Mouse (Mus musculus) CD4-positive, CD25-positive, alpha-beta regulatory T cell, adult 2 months (primary cell): ENCODE measurements around the gene Wwox.

Experiments used
- DNase-seq: peaks from one replicate; pipeline ENCODE4 v3.0.0-alpha.2; 2012; ENCODE audit warnings: low read depth, low spot score

Gene Wwox

DNA sequence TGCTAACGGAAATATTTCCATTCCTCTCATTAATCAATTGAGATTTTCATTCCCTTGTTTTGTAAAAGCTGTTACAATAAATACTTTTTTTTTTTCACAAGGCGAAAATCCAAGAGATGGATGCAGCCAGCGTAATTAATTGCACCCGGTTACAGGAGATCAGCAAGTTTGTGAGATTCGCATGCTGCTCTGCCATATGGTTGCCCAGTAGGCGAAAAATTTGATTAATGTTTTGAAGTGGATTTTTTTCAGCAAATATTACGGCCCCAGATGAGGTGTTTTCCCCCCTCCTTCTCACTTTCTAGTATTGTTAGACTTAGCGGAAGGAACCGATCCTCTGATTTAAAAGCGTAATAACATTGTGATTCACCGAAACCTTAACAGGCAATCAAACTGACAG, 160.7 kb downstream of the Wwox start:
- DNase-seq = no peak

DNA sequence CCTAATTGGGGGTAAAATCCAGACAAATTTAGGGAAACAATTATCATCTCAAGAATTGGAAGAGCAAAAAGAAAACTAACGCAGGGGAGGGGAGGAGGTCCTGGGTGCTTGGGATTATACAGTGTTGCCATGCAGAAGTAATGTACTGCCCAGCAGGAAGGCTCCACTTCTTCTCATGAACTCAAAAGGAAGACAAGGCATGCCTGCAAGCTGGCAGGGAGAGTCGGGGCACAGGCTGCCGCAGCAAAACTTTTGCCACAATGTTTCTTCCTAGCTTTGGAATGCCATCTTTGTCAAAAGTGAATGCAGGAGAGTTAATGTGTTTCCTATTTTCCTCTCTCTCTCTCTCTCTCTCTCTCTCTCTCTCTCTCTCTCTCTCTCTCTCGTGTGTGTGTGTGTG, 163.6 kb downstream of the Wwox start:
- DNase-seq = no peak

DNA sequence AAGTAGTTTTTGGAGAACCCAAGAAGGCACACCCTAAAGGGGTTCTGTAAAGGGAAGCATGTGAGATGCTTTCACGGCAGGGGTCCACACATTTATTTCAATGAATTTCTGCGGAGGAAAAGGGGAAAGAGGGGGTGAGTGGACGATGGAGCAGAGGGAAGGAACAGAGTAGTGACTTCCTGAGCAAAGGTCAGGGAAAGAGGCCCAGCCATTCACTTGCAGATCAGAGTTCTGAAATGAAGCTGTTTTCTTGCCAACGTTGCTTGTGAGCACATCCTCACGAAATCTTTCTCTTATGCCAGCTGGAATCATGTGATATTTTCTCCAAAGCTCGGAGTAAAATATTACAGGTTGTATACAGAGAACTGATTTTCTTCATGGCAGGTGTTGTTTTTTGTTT, 164.1 kb downstream of the Wwox start:
- no peak for DNase-seq

DNA sequence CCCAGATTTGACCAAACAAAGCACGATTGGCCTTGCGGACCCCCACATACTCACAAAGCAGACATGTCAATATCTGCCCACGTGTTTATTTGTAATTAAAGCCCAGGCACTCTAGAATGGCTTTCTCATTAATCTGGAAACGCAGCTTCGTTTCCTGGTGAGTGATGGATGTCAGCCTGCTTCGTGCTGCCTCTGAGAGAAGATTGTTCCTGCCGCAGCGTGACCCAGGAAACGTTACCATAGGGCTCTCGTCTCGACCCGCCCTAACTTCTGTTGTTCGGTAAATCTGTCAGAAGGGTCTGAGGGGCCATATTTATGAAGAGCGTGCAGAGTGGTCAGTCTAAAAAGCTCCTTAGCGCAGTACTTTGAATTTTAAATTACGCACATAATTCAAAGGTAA, 164.9 kb downstream of the Wwox start:
- no peak for DNase-seq

DNA sequence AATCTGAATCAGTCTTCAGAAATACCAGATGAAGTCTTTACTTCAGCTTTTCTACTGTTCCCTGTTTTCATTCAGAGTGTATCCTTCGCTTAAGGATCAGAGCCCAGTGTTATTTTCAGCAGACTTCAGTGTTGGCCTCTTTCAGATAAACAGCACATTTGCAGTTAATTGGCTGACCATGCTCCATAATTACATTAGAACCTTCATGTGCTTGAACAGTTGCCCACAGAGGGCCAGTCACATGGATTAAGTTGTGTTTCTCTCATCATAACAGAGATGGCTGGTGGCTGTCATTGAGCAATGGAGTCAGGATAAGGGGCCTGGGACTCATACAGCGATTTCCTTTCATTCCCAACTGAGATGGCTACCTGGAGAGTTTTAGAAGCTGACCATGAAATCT, 166.2 kb downstream of the Wwox start:
- DNase-seq = no peak

DNA sequence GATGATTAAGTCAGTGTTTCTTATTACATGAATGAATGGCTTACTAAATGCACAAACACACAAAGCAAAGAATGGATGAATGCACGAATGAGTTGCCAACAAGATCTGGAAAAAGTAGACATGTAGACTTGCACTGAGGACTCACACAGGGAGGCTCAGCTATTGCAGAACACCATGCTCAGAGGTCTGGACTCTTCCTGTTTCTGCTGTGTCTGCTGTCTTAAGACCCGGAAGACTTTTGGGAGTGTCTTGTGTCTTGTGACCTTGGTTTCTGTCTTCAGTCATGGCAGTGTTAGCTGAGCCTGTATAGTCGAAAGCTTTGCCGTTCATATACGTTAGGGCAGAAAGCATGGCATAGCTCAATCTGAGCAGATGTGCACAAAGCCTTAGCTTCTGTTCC, 169.9 kb downstream of the Wwox start:
- DNase-seq = no peak

DNA sequence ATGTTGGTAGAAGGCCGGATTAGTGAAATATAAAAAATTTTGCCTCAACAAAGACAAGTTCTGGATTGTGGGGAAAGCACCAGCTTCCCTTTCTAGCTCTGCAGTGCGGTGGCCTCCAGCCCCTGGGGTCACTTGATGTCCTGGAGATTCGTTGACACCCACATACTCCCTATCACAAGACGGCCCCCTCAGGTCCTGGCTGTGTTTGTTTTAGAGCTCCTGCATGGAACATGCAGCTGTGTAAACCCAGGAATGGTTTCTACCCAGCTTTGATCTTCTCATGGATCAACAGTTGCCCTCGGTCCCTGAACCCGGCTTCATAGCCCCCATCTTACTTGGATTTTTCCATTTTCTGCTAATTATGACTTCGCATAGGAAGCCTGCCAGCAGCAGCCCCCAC, 171.6 kb downstream of the Wwox start:
- DNase-seq = no peak

DNA sequence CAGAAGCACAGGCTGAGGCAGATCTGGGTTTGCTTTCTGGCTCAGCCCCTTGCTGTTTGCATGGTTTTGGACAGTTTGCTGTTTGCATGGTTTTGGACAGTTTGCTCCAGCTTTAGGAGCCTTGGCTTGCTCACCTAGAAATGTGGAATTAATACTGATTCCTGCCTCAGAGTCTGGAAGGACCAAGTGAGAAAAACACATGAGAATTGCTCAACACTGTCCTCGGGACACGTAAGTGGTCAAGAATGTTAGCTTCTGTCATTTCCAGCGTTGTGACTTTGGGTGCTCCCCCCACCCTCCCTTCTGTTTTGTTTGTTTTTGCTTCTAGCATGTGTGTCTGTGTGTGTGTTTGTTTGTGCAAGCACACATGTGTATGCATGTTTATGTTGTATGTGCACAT, 172.6 kb downstream of the Wwox start:
- DNase-seq = no peak

DNA sequence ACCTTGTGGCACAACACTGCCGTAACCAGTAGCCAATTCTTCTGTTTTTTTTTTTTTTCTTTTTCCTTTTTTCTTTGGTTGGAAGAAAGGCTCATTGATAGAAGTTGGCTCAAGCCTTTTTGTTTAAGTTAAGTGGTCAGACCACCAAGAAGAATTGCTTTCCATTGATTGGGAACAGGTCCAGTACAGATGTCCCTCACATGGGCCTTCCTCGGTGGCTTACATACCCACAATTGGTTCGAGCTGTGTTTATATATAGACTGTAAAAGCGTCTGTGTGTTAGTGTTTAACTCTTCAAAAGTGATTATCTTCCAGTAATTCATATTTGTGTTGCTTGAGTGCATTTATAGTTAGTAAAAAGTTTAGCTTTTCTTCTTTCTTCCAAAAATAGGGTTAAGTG, 176.0 kb downstream of the Wwox start:
- no peak for DNase-seq

DNA sequence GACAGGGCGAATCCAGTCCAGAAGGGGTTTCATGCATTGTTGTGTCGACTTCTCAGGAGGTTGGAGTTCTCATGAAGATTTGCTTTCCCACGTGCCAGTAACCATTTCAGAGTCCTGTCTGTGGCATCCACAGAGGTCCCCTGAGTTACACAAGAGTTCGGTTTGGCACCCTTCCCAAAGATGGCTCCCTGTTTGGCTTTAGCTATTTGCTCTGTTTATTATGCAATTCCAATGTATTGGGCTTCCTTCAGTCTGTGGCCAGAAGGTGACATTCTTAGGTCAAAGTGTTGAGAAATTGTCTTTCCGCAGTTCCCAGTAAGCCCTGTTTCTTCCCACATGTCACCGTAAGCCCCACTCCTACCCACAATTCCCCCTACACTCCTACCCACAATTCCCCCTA, 176.5 kb downstream of the Wwox start:
- DNase-seq = no peak

DNA sequence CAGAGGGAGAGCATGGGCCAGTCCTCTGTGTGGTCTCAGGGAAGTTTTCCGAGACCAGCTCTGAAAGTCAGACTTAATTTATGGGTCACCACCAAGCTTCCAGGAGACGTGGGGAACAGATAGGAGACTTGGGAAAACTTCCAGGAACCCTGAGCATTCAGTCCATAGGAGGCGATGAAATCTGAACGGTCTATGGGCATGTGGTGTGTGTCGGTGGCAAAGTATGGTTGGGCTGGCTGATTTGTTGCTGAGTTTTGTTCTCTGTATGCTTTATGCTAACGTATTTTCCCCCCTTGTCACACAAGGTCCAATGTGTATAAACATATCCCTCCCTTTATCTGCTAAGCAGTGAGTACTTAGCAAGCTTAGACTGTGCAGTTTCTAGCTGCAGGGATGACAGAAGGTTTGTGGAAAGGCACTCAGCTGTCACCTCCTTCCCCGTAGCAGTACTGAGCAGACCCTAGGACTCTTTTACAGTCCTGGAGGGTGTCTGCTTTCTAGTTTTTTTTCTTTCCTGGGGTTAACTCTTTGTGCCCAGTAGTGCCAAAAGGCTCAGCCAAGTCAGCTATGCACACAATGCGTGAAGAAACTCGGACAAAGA, 179.6 kb downstream of the Wwox start:
- DNase-seq = no peak

DNA sequence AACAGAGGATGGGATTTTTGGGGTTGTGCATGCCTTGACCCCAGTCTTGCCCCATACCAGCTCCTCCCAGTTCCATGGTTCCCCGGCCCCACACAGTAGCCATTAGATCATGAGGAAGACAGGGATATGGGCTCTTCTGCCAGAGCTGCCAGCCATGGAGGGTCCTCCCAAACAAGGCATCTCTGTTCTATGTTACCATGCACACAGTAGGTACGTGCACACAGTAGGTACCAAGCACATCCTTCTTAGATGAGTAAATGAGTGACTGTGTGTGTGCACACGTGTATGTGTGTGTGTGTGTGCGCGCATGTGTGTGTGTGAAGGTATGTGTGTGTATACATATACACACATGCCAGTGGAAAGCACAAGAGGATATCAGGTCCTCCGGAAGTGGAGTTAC, 185.9 kb downstream of the Wwox start:
- no peak for DNase-seq

DNA sequence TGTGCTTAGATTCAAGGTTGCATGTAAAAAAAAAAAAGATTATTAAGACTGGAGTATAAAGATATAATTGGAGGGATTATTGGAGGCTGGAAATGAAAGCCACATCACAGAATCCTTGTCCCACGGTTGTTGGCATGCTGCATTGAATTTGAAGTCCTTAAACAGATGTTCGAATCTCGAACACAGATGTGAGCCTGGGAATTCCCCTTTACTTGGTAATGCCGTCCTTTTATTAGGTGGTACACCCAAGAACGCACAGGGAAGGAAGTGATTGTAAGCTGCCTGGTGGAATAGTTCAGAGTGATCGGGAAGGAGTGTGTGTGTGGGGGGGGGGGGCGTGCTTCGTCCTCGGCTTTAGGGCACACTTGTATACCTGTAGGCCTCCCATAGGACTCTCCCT, 187.4 kb downstream of the Wwox start:
- DNase-seq = no peak

DNA sequence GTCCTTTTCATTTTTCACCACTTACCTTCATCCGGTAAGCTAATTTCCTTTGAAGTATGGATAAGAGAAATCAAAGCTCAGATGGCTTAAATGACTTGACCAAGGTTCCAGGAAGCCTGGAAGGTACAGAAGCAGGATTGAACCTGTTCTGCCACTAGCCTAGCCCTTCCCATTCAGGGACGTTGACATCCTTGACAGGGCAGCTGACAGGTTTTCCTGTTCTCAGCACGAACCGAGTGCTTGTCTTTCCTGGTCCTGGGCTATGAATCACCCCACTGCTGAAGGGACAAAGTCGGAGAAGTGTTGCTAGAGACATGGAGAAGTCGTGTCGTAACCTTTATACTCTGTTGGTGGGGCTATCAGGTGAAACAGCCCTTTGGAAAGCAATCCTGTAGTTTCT, 190.3 kb downstream of the Wwox start:
- DNase-seq = no peak

DNA sequence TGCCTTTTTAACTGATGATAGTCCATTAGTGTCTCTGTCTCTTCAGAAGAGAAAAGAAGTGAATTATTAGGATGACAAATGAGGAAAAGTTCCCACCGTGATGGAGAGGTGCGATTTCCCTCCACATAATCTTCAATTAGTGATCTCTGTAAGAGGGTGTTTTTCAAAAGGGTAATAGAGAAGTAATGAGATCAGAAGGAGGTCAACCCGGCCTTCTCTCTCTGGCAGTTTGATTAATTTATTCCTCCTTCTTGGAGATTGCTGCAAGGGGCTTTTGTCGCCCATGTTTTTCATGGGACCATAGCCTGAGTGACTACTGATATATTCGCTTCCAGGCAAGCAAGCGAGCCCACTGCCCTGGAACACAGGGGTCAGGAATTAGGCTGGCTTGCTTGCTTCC, 191.6 kb downstream of the Wwox start:
- no peak for DNase-seq

DNA sequence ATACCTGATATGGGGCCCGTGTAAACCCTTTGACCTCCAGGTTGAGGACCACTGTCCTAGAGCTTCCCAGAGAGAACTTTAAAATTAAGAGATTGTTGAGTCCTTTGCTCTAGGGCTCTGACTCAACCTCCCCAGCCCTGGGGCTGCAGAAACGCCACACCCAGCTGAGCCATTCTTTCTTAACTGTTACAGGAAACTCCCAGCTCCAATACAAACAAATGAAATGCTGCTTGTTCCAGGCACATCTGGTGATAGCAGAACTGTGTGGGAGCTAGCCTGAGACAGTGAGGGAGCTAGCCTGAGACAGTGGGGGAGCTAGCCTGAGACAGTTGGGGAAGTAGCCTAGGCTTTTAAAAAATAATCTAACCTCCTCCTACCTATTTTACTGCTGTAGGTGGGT, 194.7 kb downstream of the Wwox start:
- no peak for DNase-seq

DNA sequence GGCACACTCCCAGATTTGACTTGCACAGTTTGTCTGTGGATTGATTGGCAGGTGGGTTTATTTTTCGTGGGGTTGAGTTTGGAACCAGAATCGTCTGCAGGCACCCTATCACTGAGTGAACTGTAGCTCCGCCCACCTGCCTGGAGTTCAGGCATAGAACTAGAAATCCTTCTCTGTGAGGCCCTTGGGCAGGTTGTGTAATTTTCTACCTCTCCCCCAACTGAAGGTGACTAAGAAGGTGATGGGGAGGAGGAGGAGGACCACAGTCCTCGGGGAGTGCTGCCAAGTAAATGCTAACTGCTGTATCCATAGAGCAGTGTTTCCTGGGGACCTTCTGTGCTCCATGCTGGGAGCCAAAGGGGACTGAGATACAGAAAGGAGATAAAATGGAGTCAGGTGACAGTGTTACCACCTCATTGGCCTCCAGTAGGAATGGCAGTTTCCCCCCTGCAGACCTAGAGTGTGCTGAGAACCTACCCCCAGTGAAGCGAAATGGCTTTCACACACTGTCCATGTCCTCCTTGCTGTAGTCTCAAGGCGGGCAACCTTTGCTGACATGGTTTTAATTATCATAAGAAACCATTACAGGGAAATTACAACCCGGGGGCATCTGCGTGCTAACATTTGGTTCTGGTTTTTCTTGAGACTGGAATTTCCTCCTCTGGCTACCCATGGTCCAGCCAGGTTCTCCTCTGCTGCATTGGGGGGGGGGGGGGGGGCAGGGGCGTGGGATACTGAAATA, 195.4 kb downstream of the Wwox start:
- no peak for DNase-seq

DNA sequence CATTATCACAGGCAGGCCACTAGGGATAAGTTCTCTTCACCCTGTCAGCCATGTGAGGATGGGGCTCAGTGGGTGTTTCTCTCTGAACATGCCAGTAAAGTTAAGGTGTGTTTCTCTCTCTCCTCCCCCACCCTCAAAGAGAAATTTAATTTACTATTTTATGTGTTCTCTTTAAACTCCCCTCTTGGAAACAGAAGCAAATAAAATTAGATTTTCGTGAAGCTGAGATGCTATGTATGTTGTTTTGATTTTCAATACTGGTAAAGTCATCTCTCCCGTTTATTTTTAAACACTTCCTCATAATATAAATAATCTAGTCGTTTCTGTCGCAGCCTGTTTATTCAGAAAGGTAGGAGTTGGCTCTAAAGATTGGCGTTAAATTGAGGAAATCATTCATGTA, 196.9 kb downstream of the Wwox start:
- DNase-seq = no peak

DNA sequence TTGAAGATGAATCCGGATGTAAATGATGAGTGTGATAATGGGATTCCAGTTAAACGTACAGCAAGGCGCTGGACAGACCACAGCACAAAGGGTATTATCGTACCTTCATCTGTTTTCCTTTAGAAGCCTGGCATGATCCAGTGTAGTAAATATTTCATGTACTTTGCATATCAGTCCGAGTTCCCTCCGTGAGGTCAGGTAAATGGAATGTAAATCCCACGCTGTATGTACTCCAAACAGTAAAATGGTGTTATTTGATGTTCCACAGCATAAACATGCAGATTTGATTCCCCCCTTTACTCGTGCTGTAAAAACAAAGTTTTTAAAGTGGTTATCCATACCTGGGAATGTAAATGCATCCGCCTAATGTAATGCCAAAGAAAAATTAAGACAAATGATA, 202.4 kb downstream of the Wwox start:
- DNase-seq = no peak

DNA sequence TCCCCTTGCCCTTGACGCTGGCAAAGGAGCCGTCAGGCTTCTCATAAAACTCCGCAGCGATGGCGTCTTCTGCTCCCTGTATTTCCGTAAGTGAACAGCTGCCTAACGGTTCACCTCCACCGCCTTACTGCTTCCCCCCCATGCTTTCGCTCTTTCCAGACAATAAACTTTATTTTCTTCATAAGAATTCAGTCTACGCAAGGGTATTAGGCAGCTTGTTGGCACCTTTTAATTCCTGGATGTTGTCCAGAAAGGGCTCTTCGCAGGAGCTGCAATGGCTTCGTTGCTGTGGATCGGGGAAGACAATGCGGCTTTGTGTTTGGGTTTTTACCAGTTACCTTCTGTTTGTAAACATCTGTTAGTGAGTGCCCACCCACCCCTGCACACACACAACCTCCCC, 211.3 kb downstream of the Wwox start:
- no peak for DNase-seq

DNA sequence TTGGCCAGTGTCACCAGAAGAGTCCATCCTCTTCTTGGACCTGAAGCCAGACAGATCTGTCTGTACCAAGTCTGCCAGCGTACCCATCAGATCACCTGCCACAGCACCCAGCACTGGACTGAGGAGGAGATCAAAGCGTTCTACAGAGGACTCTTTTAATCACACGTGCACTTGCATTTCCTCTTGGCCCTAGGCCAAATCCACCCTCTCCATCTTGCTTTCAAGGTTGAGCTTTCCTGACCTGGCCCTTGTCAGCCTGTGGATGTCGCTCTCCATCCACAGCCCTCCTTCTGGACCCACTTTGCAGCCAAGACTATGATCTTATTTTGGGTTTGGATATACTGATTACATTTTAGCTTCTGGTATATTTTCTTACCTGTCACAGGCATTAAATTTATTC, 218.3 kb downstream of the Wwox start:
- no peak for DNase-seq

DNA sequence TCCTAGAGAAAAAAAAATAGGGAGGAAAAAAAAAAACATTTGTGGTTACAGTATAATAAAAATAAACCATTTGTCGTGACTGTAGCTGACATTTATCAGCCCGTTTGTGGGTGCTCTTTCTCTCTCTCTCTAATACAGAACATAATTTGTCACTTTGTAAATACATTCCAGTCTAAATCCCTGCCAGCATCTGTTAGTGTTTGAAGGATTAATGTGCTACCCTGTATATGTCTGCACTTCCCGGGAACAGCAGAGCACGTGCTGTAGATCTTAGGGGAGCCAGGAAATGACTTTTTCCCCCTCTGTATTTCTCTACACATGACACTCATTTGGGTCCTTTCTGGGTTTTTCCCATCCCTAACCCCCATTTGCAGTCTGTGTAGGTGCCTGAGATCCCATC, 219.0 kb downstream of the Wwox start:
- no peak for DNase-seq

DNA sequence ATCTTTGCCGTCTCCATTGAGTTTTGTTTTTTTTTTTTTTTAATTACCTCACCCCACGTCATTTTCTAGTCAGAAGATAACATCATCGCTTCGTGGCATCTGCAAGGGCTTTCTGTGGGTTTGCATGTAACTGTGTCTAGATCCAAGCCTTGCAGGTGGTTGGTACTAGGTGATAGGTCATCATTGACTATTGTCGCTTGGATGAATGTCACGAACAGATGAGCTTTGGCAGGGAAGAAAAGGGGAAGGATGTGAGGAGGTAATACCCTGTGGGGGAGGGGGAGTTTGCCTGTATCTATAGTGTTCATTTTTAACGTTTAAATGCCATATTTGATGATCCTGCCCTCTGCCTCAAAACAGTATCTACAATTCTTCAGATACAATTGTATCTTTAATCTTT, 223.6 kb downstream of the Wwox start:
- DNase-seq = no peak

DNA sequence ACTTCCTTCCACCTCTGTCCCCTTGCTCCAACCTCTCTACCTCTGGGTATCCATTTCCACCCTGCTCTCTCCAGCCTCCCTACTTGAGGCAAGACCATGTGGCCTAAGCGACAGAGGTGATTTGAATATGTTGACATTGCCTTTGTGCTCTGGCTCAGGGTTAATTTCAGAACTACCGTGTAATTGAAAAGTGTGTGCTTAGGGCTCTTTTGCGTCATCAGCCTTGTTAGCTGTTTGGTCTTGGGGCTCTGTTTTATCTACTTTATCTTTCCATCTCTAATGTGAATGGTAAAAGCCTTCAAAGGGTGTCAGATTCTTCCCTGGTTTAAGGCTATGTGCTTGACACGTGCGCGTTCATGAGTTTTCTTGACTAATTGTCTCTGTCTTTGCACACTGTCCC, 226.1 kb downstream of the Wwox start:
- no peak for DNase-seq
